ENCODE assay signal across 24 mouse cellular contexts in genomic region chr2:104470536-104470935, GRCm38 (mm10). TPM values are rescaled to one million over a fixed set of nuclear protein-coding genes. Genes with fewer than 3 reads are reported as not detected.
DNase-seq lines count a peak whose midpoint lies in the region; ATAC-seq and TF ChIP-seq lines count a peak whose summit lies in the region.
"Had no signal": no experiment of that assay in that cellular context is flagged by ENCODE, and none has a peak within 500 bp of the region (broad histone marks: within the 10 kb centered on the region; RNA-seq: fewer than 3 reads in every experiment).

No protein-coding gene starts in this region.

- ATAC-seq in heart, embryonic 12.5 days (ENCODE audit: insufficient number of reproducible peaks, low FRiP score), result no peak
- ATAC-seq in heart, embryonic 16.5 days (replicated peaks; ENCODE audit: extremely low read depth, insufficient read depth, low FRiP score), result no peak
- ATAC-seq: CD4-positive, CD25-positive, alpha-beta regulatory T cell, adult 4 months; forebrain, embryonic 13.5 days; forebrain, postnatal 0 days; hindbrain, postnatal 0 days had no signal

- H3K27ac ChIP-seq in gastrocnemius, adult 2 months, result peak overlapping the region; percentile 94
- 0 out of 2 replicates have a peak overlapping the region, but pooled peaks have one; percentile 39 for H3K27ac ChIP-seq in heart, embryonic 12.5 days (ENCODE audit: poor library complexity, severe bottlenecking)
- H3K27ac ChIP-seq in heart, embryonic 16.5 days (ENCODE audit: low read length), result peak overlapping the region; percentile 79
- H3K27ac ChIP-seq in testis, adult 2 months (ENCODE audit: control insufficient read depth, insufficient read depth, low read depth, low read length), result no peak overlapping the region
- H3K27ac ChIP-seq: embryonic facial prominence, embryonic 10.5 days; forebrain, embryonic 13.5 days; hindbrain, embryonic 13.5 days; hindbrain, postnatal 0 days had no signal

- no peak for TF ChIP-seq POLR2A in testis, adult 2 months (IDR thresholded peaks at IDR 0.05; ENCODE audit: control insufficient read depth, low read depth, low read length)

- no peak overlapping the region for H3K9ac ChIP-seq in heart, embryonic 12.5 days
- peak overlapping the region; percentile 59 for H3K9ac ChIP-seq in heart, embryonic 16.5 days (ENCODE audit: low read length)
- H3K9ac ChIP-seq: forebrain, embryonic 13.5 days; forebrain, postnatal 0 days; hindbrain, embryonic 13.5 days had no signal

- no peak for TF ChIP-seq CTCF in gastrocnemius, adult 2 months (IDR thresholded peaks at IDR 0.05)
- TF ChIP-seq CTCF in testis, adult 2 months (IDR thresholded peaks at IDR 0.05; ENCODE audit: control insufficient read depth, insufficient read depth, insufficient replicate concordance, low read depth, low read length), result no peak

- no peak for DNase-seq in gastrocnemius, adult 2 months
- DNase-seq in gastrocnemius, adult 8-10 months (ENCODE audit: low spot score in 2 of 2), result no peak
- no peak for DNase-seq in heart, adult 8-10 months (ENCODE audit: low spot score)
- no peak for DNase-seq in heart, postnatal 25 days (ENCODE audit: low spot score)
- no peak for DNase-seq in testis, postnatal 14 days (ENCODE audit: low spot score)
- DNase-seq: adrenal gland, adult 8-10 months; adrenal gland, postnatal 36 days; B cell, adult 2 months; cerebellum, adult 2 months; cerebellum, postnatal 10 days; forebrain, postnatal 0 days; gastrocnemius, postnatal 36 days; kidney, adult 11 months; kidney, adult 9 months had no signal

- WGBS in heart, embryonic 12.5 days, result 88% methylated on average over 6 of the region's 6 CpGs
- WGBS in heart, embryonic 16.5 days, result 78% methylated on average over 6 of the region's 6 CpGs

- peaks cover 11% of the 10 kb centered on the region for H3K36me3 ChIP-seq in heart, embryonic 12.5 days
- H3K36me3 ChIP-seq in heart, embryonic 16.5 days (ENCODE audit: control insufficient read depth, insufficient read depth), result peaks cover 9% of the 10 kb centered on the region; the same call in 1 of the 2 replicates
- H3K36me3 ChIP-seq in testis, adult 2 months (ENCODE audit: control insufficient read depth, insufficient read depth, low read length), result no peaks in the 10 kb centered on the region

- H3K4me2 ChIP-seq in heart, embryonic 12.5 days, result no peak overlapping the region
- H3K4me2 ChIP-seq in heart, embryonic 16.5 days (ENCODE audit: low read depth, low read length), result peak overlapping the region; percentile 36
- H3K4me2 ChIP-seq: forebrain, embryonic 13.5 days; hindbrain, embryonic 13.5 days had no signal

- peak overlapping the region; percentile 56 for H3K4me3 ChIP-seq in gastrocnemius, adult 2 months
- H3K4me3 ChIP-seq in heart, embryonic 12.5 days, result no peak overlapping the region
- no peak overlapping the region for H3K4me3 ChIP-seq in heart, embryonic 16.5 days (ENCODE audit: low read length)
- H3K4me3 ChIP-seq in testis, adult 2 months (ENCODE audit: control insufficient read depth, low read depth, low read length), result peak overlapping the region; percentile 62
- H3K4me3 ChIP-seq: embryonic facial prominence, embryonic 10.5 days; forebrain, embryonic 13.5 days; hindbrain, embryonic 13.5 days had no signal

- intact Hi-C loops in gastrocnemius, adult 2 months (cut with DNase I), result no loop called here
- intact Hi-C loops in heart, postnatal 25 days (cut with DNase I), result no loop called here

- H3K4me1 ChIP-seq in heart, embryonic 12.5 days (replicated peaks), result peaks cover 31% of the 10 kb centered on the region
- peaks cover 36% of the 10 kb centered on the region for H3K4me1 ChIP-seq in heart, embryonic 16.5 days (ENCODE audit: control insufficient read depth, insufficient read depth, low read length)
- H3K4me1 ChIP-seq in testis, adult 2 months (ENCODE audit: control insufficient read depth, insufficient read depth, low read length), result no peaks in the 10 kb centered on the region; the same call in 1 of the 2 replicates

- H3K27me3 ChIP-seq in heart, embryonic 12.5 days (replicated peaks), result no peaks in the 10 kb centered on the region
- H3K27me3 ChIP-seq in heart, embryonic 16.5 days (ENCODE audit: control insufficient read depth, insufficient read depth, low read length), result no peaks in the 10 kb centered on the region
- H3K27me3 ChIP-seq in testis, adult 2 months (ENCODE audit: control insufficient read depth, insufficient read depth, low read length), result no peaks in the 10 kb centered on the region
- H3K27me3 ChIP-seq: forebrain, embryonic 13.5 days; hindbrain, embryonic 13.5 days had no signal

- no peaks in the 10 kb centered on the region for H3K9me3 ChIP-seq in heart, embryonic 12.5 days (replicated peaks)
- no peaks in the 10 kb centered on the region for H3K9me3 ChIP-seq in heart, embryonic 16.5 days (replicated peaks; ENCODE audit: control insufficient read depth, low read length)
- H3K9me3 ChIP-seq: embryonic facial prominence, embryonic 10.5 days; forebrain, embryonic 13.5 days; G1E; hindbrain, embryonic 13.5 days had no signal

RNA-seq across cellular contexts. Expression of gene Hipk3, which starts 23.7 kb away (rescaled TPM):
- 100 to 1,000 TPM; 228 to 267 TPM for total RNA-seq in gastrocnemius, adult 2 months (2021)
- 100 to 1,000 TPM; 264 to 309 (median 281) TPM for total RNA-seq in gastrocnemius, adult 8-10 months (2022)
- 71.4 and 78.0 TPM in 2 replicates for polyA plus RNA-seq in heart, embryonic 12.5 days (2016; fragmentation: Nextera tagmentation; extraction: Ambion mirVana)
- total RNA-seq in heart, adult 8-10 months (2022), result 100 to 1,000 TPM; 217 to 250 (median 233) TPM
- 33.4 and 37.8 TPM in 2 replicates for polyA plus RNA-seq in heart, embryonic 16.5 days (2015; fragmentation: Nextera tagmentation; extraction: Ambion mirVana)
- total RNA-seq in heart, postnatal 25 days (2021), result 100 to 1,000 TPM; 202 to 215 TPM
- polyA plus RNA-seq in testis, adult 2 months (2012; rRNA removed), result 74.8 and 81.3 TPM in 2 replicates

RNA-seq across cellular contexts. Expression of gene D430041D05Rik, which starts 59.7 kb away (rescaled TPM):
- total RNA-seq in gastrocnemius, adult 2 months (2021), result 1 to 10 TPM; 1.3 to 1.9 TPM
- 1 to 10 TPM; 1.7 to 2.7 (median 1.9) TPM for total RNA-seq in gastrocnemius, adult 8-10 months (2022)
- 0.04 and 0.09 TPM in 2 replicates for polyA plus RNA-seq in heart, embryonic 12.5 days (2016; fragmentation: Nextera tagmentation; extraction: Ambion mirVana)
- total RNA-seq in heart, adult 8-10 months (2022), result under 1 TPM; 0.03 to 0.06 (median 0.06) TPM
- polyA plus RNA-seq in heart, embryonic 16.5 days (2015; fragmentation: Nextera tagmentation; extraction: Ambion mirVana), result 0.15 and 0.20 TPM in 2 replicates
- total RNA-seq in heart, postnatal 25 days (2021), result under 1 TPM; 0.03 TPM
- polyA plus RNA-seq in testis, adult 2 months (2012; rRNA removed), result 0.20 and 0.27 TPM in 2 replicates
- total RNA-seq: hematopoietic stem cell, adult 5-6 weeks had no signal
- polyA plus RNA-seq: CD4-positive, CD25-positive, alpha-beta regulatory T cell, adult 4 months had no signal

Comparison
In these comparisons a context has a peak if more than half of its experiments do, and no peak if none do; other contexts are left out.
1. H3K4me3 ChIP-seq: peak in gastrocnemius, adult 2 months (single experiment) and testis, adult 2 months (single experiment); none in heart, embryonic 12.5 days (single experiment) and heart, embryonic 16.5 days (single experiment).